Mouse (Mus musculus): ENCODE results near the gene Tbx5. TPM values are rescaled to one million over a fixed set of nuclear protein-coding genes. Genes with fewer than 3 reads are reported as not detected.
"Not testable (repeated sequence)": the region's sequence is repeated elsewhere in the genome, so short reads cannot be mapped to it uniquely, and the experiment has no call there.

Tbx5 gene
- polyA plus RNA-seq, 1 experiment from 2014 or later, result 0.05 TPM

GRCm38 (mm10) chr5:119841634-119842420, 9.4 kb downstream of the Tbx5 start:
- no peak for DNase-seq (ENCODE audit: low spot score)

- DNase-seq (ENCODE audit: low spot score), result no peak
Observed at GRCm38 (mm10) chr5:119842701-119843393, 10.4 kb downstream of the Tbx5 start.

- no peak for DNase-seq (ENCODE audit: low spot score)
Observed at GRCm38 (mm10) chr5:119843394-119843777, 10.9 kb downstream of the Tbx5 start.

GRCm38 (mm10) chr5:119844366-119844765, 11.9 kb downstream of the Tbx5 start:
- no peak for DNase-seq (ENCODE audit: low spot score)

- no peak for DNase-seq (ENCODE audit: low spot score)
Observed at GRCm38 (mm10) chr5:119844994-119845393, 12.5 kb downstream of the Tbx5 start.

GRCm38 (mm10) chr5:119857052-119857451, 24.6 kb downstream of the Tbx5 start:
- DNase-seq (ENCODE audit: low spot score), result no peak

- no peak for DNase-seq (ENCODE audit: low spot score)
Observed at GRCm38 (mm10) chr5:119861301-119861700, 28.8 kb downstream of the Tbx5 start.

GRCm38 (mm10) chr5:119862431-119862830, 30.0 kb downstream of the Tbx5 start:
- DNase-seq (ENCODE audit: low spot score), result no peak

GRCm38 (mm10) chr5:119866277-119867235, 34.1 kb downstream of the Tbx5 start:
- DNase-seq (ENCODE audit: low spot score), result no peak

GRCm38 (mm10) chr5:119867986-119868385, 35.5 kb downstream of the Tbx5 start:
- DNase-seq (ENCODE audit: low spot score), result no peak

GRCm38 (mm10) chr5:119875421-119875820, 43.0 kb downstream of the Tbx5 start:
- no peak for DNase-seq (ENCODE audit: low spot score)

- DNase-seq (ENCODE audit: low spot score), result no peak
Observed at GRCm38 (mm10) chr5:119877185-119877584, 44.7 kb downstream of the Tbx5 start.

GRCm38 (mm10) chr5:119885595-119885994, 53.1 kb downstream of the Tbx5 start:
- peak; percentile 6 for DNase-seq (ENCODE audit: low spot score)

- no peak for DNase-seq (ENCODE audit: low spot score)
Observed at GRCm38 (mm10) chr5:119887381-119887780, 54.9 kb downstream of the Tbx5 start.

- no peak for DNase-seq (ENCODE audit: low spot score)
Observed at GRCm38 (mm10) chr5:119891960-119892359, 59.5 kb downstream of the Tbx5 start.

GRCm38 (mm10) chr5:119893060-119893459, 60.6 kb downstream of the Tbx5 start:
- DNase-seq (ENCODE audit: low spot score), result no peak

GRCm38 (mm10) chr5:119896605-119897004, 64.1 kb downstream of the Tbx5 start:
- DNase-seq (ENCODE audit: low spot score), result no peak

GRCm38 (mm10) chr5:119916551-119917171, 84.2 kb downstream of the Tbx5 start:
- DNase-seq (ENCODE audit: low spot score), result no peak

GRCm38 (mm10) chr5:119918381-119918780, 85.9 kb downstream of the Tbx5 start:
- DNase-seq (ENCODE audit: low spot score), result not testable (repeated sequence)

GRCm38 (mm10) chr5:119920941-119921340, 88.5 kb downstream of the Tbx5 start:
- DNase-seq (ENCODE audit: low spot score), result no peak

- DNase-seq (ENCODE audit: low spot score), result no peak
Observed at GRCm38 (mm10) chr5:119922229-119922628, 89.8 kb downstream of the Tbx5 start.

All from thymus, postnatal 0 days (tissue).